Mouse (Mus musculus): Measurements from ENCODE around the gene Insrr.

Insrr gene

GRCm38 (mm10) chr3:87796736-87797334 is at the start of gene Insrr:
Insrr (plus strand) TSS chr3:87796951.
- no peak for DNase-seq

- no peak for DNase-seq
These were observed 48.3 kb upstream of the Insrr start, which contains the start of gene Lrrc71 for GRCm38 (mm10) chr3:87748431-87748830. Lrrc71 (minus strand) TSS chr3:87748625.

GRCm38 (mm10) chr3:87749036-87749435 is 47.7 kb upstream of the Insrr start:
- DNase-seq = no peak

GRCm38 (mm10) chr3:87749977-87750376 is 46.8 kb upstream of the Insrr start:
- no peak for DNase-seq

GRCm38 (mm10) chr3:87752567-87752966 is 44.2 kb upstream of the Insrr start:
- DNase-seq = no peak

GRCm38 (mm10) chr3:87753829-87754228 is 42.9 kb upstream of the Insrr start:
- no peak for DNase-seq

GRCm38 (mm10) chr3:87755964-87756363 is 40.8 kb upstream of the Insrr start:
- peak; percentile 78 for DNase-seq

GRCm38 (mm10) chr3:87756488-87756887 is 40.3 kb upstream of the Insrr start:
- DNase-seq = no peak

- no peak for DNase-seq
These were observed 38.1 kb upstream of the Insrr start for GRCm38 (mm10) chr3:87758641-87759040.

- DNase-seq = no peak
These were observed 35.1 kb upstream of the Insrr start for GRCm38 (mm10) chr3:87761408-87762375.

GRCm38 (mm10) chr3:87763202-87763601 is 33.5 kb upstream of the Insrr start:
- DNase-seq = no peak

GRCm38 (mm10) chr3:87763683-87764289 is 33.0 kb upstream of the Insrr start:
- no peak for DNase-seq

GRCm38 (mm10) chr3:87764506-87764905 is 32.2 kb upstream of the Insrr start:
- no peak for DNase-seq

GRCm38 (mm10) chr3:87765091-87765490 is 31.7 kb upstream of the Insrr start:
- DNase-seq = no peak

GRCm38 (mm10) chr3:87765631-87766283 is 31.0 kb upstream of the Insrr start:
- no peak for DNase-seq

- DNase-seq = no peak
These were observed 30.5 kb upstream of the Insrr start for GRCm38 (mm10) chr3:87766284-87766667.

- DNase-seq = no peak
These were observed 29.0 kb upstream of the Insrr start for GRCm38 (mm10) chr3:87767764-87768163.

GRCm38 (mm10) chr3:87768431-87768830 is 28.3 kb upstream of the Insrr start:
- DNase-seq = no peak

GRCm38 (mm10) chr3:87768844-87769243 is 27.9 kb upstream of the Insrr start:
- no peak for DNase-seq

- DNase-seq = no peak
These were observed 27.2 kb upstream of the Insrr start for GRCm38 (mm10) chr3:87769506-87769905.

- no peak for DNase-seq
These were observed 26.5 kb upstream of the Insrr start for GRCm38 (mm10) chr3:87770280-87770679.

GRCm38 (mm10) chr3:87771088-87771487 is 25.7 kb upstream of the Insrr start:
- no peak for DNase-seq

- no peak for DNase-seq
These were observed 18.5 kb upstream of the Insrr start for GRCm38 (mm10) chr3:87778283-87778682.

Measured in cerebellum, adult 11-12 months (tissue).